ENCODE assay signal across 26 mouse cellular contexts in genomic region chr4:126447126-126447525, GRCm38 (mm10). TPM values are rescaled to one million over a fixed set of nuclear protein-coding genes. Genes with fewer than 3 reads are reported as not detected.
DNase-seq lines count a peak whose midpoint lies in the region; ATAC-seq and TF ChIP-seq lines count a peak whose summit lies in the region.
"Had no signal": no experiment of that assay in that cellular context is flagged by ENCODE, and none has a peak within 500 bp of the region (broad histone marks: within the 10 kb centered on the region; RNA-seq: fewer than 3 reads in every experiment).

No protein-coding gene starts in this region.

- H3K36me3 ChIP-seq in lung, postnatal 0 days (ENCODE audit: insufficient read depth, low read length): peaks cover 27% of the 10 kb centered on the region; the same call in 1 of the 2 replicates

- no peaks in the 10 kb centered on the region for H3K27me3 ChIP-seq in lung, postnatal 0 days (replicated peaks; ENCODE audit: insufficient read depth, low read length)
- H3K27me3 ChIP-seq: CH12.LX; embryonic facial prominence, embryonic 12.5 days; embryonic facial prominence, embryonic 15.5 days; heart, embryonic 13.5 days; Patski had no signal

- no peak overlapping the region for H3K27ac ChIP-seq in gastrocnemius, adult 2 months
- H3K27ac ChIP-seq in lung, postnatal 0 days (ENCODE audit: low read length): no peak overlapping the region
- H3K27ac ChIP-seq: embryonic facial prominence, embryonic 12.5 days; embryonic facial prominence, embryonic 15.5 days; heart, embryonic 13.5 days; hindbrain, embryonic 14.5 days; hindbrain, postnatal 0 days had no signal

- no peak overlapping the region for H3K4me3 ChIP-seq in gastrocnemius, adult 2 months
- no peak overlapping the region for H3K4me3 ChIP-seq in lung, postnatal 0 days (ENCODE audit: low read depth, low read length)
- H3K4me3 ChIP-seq: embryonic facial prominence, embryonic 12.5 days; embryonic facial prominence, embryonic 15.5 days; heart, embryonic 13.5 days had no signal

- H3K4me2 ChIP-seq in lung, postnatal 0 days (replicated peaks; ENCODE audit: low read depth, low read length): no peak overlapping the region
- H3K4me2 ChIP-seq: embryonic facial prominence, embryonic 12.5 days; embryonic facial prominence, embryonic 15.5 days; heart, embryonic 13.5 days; hindbrain, embryonic 14.5 days had no signal

- intact Hi-C loops in gastrocnemius, adult 2 months (cut with DNase I): no loop called here
- intact Hi-C loops in gastrocnemius, postnatal 14 days (cut with DNase I; ENCODE audit: low total_unique reads): no loop called here

- DNase-seq in gastrocnemius, adult 2 months: peak; percentile 61
- DNase-seq in gastrocnemius, postnatal 14 days: no peak
- DNase-seq in lung, adult 18-20 months: peak; percentile 42 to 49
- DNase-seq in lung, postnatal 4 days: no peak
- DNase-seq in lung, postnatal 36 days: peak; percentile 51
- DNase-seq in lung, postnatal 0 days (ENCODE audit: low spot score): no peak
- DNase-seq in embryo, embryonic 10.5 days (ENCODE audit: low spot score): no peak
- DNase-seq: adrenal gland, postnatal 10 days; adrenal gland, postnatal 36 days; B cell, adult 2 months; cerebellum, adult 18-20 months; cerebellum, adult 9-10 months; cerebellum, postnatal 14 days; forebrain, postnatal 0 days; heart, postnatal 14 days; heart, postnatal 4 days had no signal

- WGBS in lung, postnatal 0 days: 82% methylated on average over 7 of the region's 7 CpGs

- ATAC-seq in lung, postnatal 0 days: no peak
- ATAC-seq: forebrain, embryonic 14.5 days; forebrain, postnatal 0 days; hindbrain, postnatal 0 days; inflammation-experienced regulatory T-cells, adult 6 months; Patski had no signal

- TF ChIP-seq EP300 in lung, postnatal 0 days (IDR thresholded peaks at IDR 0.05): no peak

- H3K9ac ChIP-seq in lung, postnatal 0 days (replicated peaks; ENCODE audit: low read depth): no peak overlapping the region
- H3K9ac ChIP-seq: embryonic facial prominence, embryonic 12.5 days; embryonic facial prominence, embryonic 15.5 days; forebrain, postnatal 0 days; heart, embryonic 13.5 days; hindbrain, embryonic 14.5 days had no signal

- no peak for TF ChIP-seq CTCF in gastrocnemius, adult 2 months (IDR thresholded peaks at IDR 0.05)
- no peak for TF ChIP-seq CTCF in lung, postnatal 0 days (IDR thresholded peaks at IDR 0.05)

- H3K4me1 ChIP-seq in lung, postnatal 0 days (ENCODE audit: insufficient read depth, low read depth, low read length): no peaks in the 10 kb centered on the region
- H3K4me1 ChIP-seq: embryonic facial prominence, embryonic 12.5 days; embryonic facial prominence, embryonic 15.5 days had no signal

- H3K9me3 ChIP-seq in lung, postnatal 0 days (ENCODE audit: low read length): no peaks in the 10 kb centered on the region
- H3K9me3 ChIP-seq: embryonic facial prominence, embryonic 12.5 days; embryonic facial prominence, embryonic 15.5 days; G1E; heart, embryonic 13.5 days had no signal

RNA-seq across cellular contexts. Expression of gene Ago3, which starts 17.8 kb away (rescaled TPM):
- total RNA-seq in gastrocnemius, adult 2 months (2021): 10 to 100 TPM in 1 of 2 experiments, 1 to 10 TPM in 1; 7.6 to 11.6 TPM
- 1 to 10 TPM; 6.4 to 7.8 TPM for total RNA-seq in gastrocnemius, postnatal 14 days (2021)
- polyA plus RNA-seq in lung, postnatal 0 days (2015; fragmentation: Nextera tagmentation; extraction: Ambion mirVana): 8.6 TPM in 2 replicates

RNA-seq across cellular contexts. Expression of gene Ago1, which starts 21.3 kb away (rescaled TPM):
- total RNA-seq in gastrocnemius, adult 2 months (2021): 1 to 10 TPM; 6.6 to 7.9 TPM
- total RNA-seq in gastrocnemius, postnatal 14 days (2021): 1 to 10 TPM; 6.8 to 7.9 TPM
- polyA plus RNA-seq in lung, postnatal 0 days (2015; fragmentation: Nextera tagmentation; extraction: Ambion mirVana): 5.4 and 5.7 TPM in 2 replicates

Comparison
In these comparisons a context has a peak if more than half of its experiments do, and no peak if none do; other contexts are left out.
1. DNase-seq: peak in gastrocnemius, adult 2 months (single experiment), lung, adult 18-20 months (2 of 2) and lung, postnatal 36 days (single experiment); none in gastrocnemius, postnatal 14 days (single experiment), lung, postnatal 4 days (0 of 2), lung, postnatal 0 days (single experiment) and embryo, embryonic 10.5 days (single experiment).